Mouse (Mus musculus) megakaryocyte-erythroid progenitor cell, adult 5 weeks (primary cell): ENCODE results near the gene Mfsd4b1. TPM values are rescaled to one million over a fixed set of nuclear protein-coding genes. Genes with fewer than 3 reads are reported as not detected.

Experiments used
- polyA plus RNA-seq: library from polyadenylated mRNA; stranded (reverse); fragments of >175 nt; gene quantifications from 2 replicates; pipeline ENCODE4 v1.2.3, GENCODE M21; 2012

Mfsd4b1 gene
- polyA plus RNA-seq, result not detected in 2 replicates

DNA sequence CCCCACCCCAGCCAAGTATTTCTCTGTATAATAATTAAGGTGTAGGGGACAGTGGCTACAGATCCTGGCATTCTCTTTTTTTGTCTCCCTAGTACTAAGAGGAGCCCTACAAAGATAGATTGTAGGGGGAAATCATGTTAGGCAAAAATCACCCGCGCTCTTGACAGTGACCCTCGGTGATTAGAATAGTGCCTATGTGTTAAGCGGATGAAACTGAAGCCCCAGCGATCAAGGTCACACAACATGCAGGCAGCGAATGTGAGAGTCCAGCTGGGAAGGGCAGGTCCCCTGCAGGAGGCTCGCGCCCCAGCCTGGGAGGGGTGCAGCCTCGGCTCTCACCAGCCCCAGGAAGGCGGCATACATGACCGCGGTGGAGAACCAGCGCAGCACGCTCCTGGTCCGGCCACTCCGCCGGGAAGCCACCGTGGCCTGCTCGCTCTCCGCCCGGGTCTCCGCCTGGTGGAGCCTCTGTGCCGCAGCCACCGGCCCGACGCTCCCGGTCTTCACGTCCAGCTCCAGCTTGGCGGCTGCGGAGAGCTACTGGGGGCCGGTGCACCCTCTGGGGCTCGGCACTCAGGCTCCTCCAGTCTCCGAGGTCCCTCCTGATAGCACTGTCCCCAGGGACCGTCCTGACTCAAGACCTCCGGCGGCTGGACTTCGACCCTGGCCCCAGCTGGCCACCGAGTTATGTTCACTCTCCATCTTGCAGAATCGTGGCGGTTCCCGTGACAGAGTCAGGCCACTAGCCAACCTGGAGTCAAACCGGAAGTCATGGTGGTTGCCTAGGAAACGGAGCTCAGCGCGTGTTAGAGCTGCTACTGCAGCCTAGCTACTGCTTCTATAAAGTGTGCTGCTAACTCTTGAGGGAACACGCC lies at the start of gene Mfsd4b1:
Gene Mfsd4b1 (minus strand): TSS at position 715 of the 875 bp plus-strand sequence.

GRCm38 (mm10) chr10:39986466-39986865 lies 38.6 kb downstream of the Mfsd4b1 start, which contains the start of gene Mfsd4b5:
Gene Mfsd4b5 (minus strand): TSS chr10:39986646.

DNA sequence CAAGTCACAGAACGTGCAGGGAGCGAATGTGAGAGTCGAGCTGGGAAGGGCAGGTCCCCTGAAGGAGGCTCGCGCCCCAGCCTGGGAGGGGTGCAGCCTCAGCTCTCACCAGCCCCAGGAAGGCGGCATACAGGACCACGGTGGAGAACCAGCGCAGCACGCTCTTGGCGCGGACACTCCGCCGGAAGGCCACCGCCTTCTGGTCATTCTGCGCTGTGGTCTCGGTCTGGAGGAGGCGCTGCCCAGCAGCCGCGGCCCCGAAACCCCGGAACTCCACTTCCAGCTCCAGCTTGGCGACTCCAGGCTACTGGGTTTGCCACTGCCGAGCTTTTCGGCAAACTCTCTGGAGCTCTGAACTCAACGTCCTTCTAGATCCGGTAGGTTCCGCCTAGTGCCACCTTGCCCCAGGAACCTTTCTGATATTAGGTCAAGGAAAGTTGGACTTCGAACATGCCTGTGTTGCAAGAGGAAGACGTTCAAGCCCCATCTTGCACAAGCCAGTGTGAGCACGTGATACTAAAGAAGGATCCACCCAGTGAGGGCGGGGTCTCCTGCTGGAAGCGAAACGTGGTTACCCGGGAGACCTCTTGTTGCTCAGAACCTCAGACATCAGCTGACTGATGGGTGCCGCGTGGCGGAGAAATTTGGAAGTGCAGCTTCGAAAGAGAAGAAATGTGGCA lies 65.2 kb downstream of the Mfsd4b1 start, which contains the start of gene Mfsd4b3:
Gene Mfsd4b3 (minus strand): TSS at position 393 of the 680 bp plus-strand sequence.

Other genes starting within 250 kb of the Mfsd4b1 start
- gene Mfsd4b4, start 126.0 kb downstream of the Mfsd4b1 start, polyA plus RNA-seq, result 0.68 and 1.1 TPM in 2 replicates
- not detected in 2 replicates for gene Mfsd4b2, start 98.3 kb downstream of the Mfsd4b1 start, polyA plus RNA-seq
- 0.09 TPM in 1 of 2 replicates, not detected in the other for gene Mfsd4b3, start 65.1 kb downstream of the Mfsd4b1 start, polyA plus RNA-seq
- 0.10 TPM in 1 of 2 replicates, not detected in the other for gene Mfsd4b5, start 38.6 kb downstream of the Mfsd4b1 start, polyA plus RNA-seq
- gene Slc16a10, start 117.0 kb upstream of the Mfsd4b1 start, polyA plus RNA-seq, result 8.6 and 9.6 TPM in 2 replicates
- 3.0 and 4.7 TPM in 2 replicates for gene Rpf2, start 221.8 kb upstream of the Mfsd4b1 start, polyA plus RNA-seq
- gene Gtf3c6, start 232.8 kb upstream of the Mfsd4b1 start, polyA plus RNA-seq, result 17.8 and 21.7 TPM in 2 replicates